Comparison of ENCODE assay signal across 9 mouse cellular contexts in genomic region chr7:127019306-127019960, GRCm38 (mm10). TPM values are rescaled to one million over a fixed set of nuclear protein-coding genes. Genes with fewer than 3 reads are reported as not detected.
A peak's percentile ranks its signal among the peaks of the same experiment; 100 is the strongest.
DNase-seq lines count a peak whose midpoint lies in the region; ATAC-seq and TF ChIP-seq lines count a peak whose summit lies in the region.
"Had no signal": no experiment of that assay in that cellular context is flagged by ENCODE, and none has a peak within 500 bp of the region (broad histone marks: within the 10 kb centered on the region; RNA-seq: fewer than 3 reads in every experiment).

No protein-coding gene starts in this region.

- ATAC-seq in kidney, postnatal 0 days (replicated peaks; ENCODE audit: low FRiP score, low read depth) = no peak
- no peak for ATAC-seq in embryonic facial prominence, embryonic 15.5 days (ENCODE audit: insufficient number of reproducible peaks, low FRiP score, low TSS enrichment, low read depth)
- no peak for ATAC-seq in hindbrain, postnatal 0 days
- no peak for ATAC-seq in neural tube, embryonic 14.5 days (ENCODE audit: low read depth)

- TF ChIP-seq CTCF in kidney, postnatal 0 days (IDR thresholded peaks at IDR 0.05; ENCODE audit: low read depth) = no peak
- TF ChIP-seq CTCF in hindbrain, postnatal 0 days (IDR thresholded peaks at IDR 0.05; ENCODE audit: low read depth) = no peak

- H3K27ac ChIP-seq in kidney, postnatal 0 days = no peak overlapping the region
- H3K27ac ChIP-seq in embryonic facial prominence, embryonic 15.5 days (replicated peaks) = peak overlapping the region; percentile 95
- H3K27ac ChIP-seq in hindbrain, postnatal 0 days = peak overlapping the region; percentile 86; the same call in 1 of the 2 replicates
- H3K27ac ChIP-seq in neural tube, embryonic 14.5 days (ENCODE audit: low read depth, low read length) = no peak overlapping the region; the same call in 1 of the 2 replicates

- H3K27me3 ChIP-seq in kidney, postnatal 0 days (ENCODE audit: insufficient read depth, low read length) = no peaks in the 10 kb centered on the region
- H3K27me3 ChIP-seq in embryonic facial prominence, embryonic 15.5 days = no peaks in the 10 kb centered on the region
- no peaks in the 10 kb centered on the region for H3K27me3 ChIP-seq in hindbrain, postnatal 0 days (ENCODE audit: insufficient read depth, low read length)
- no peaks in the 10 kb centered on the region for H3K27me3 ChIP-seq in neural tube, embryonic 14.5 days (ENCODE audit: control insufficient read depth, insufficient read depth, low read length)

- H3K9me3 ChIP-seq in kidney, postnatal 0 days (replicated peaks; ENCODE audit: low read length) = no peaks in the 10 kb centered on the region
- no peaks in the 10 kb centered on the region for H3K9me3 ChIP-seq in embryonic facial prominence, embryonic 15.5 days (replicated peaks)
- no peaks in the 10 kb centered on the region for H3K9me3 ChIP-seq in hindbrain, postnatal 0 days (ENCODE audit: low read length)
- H3K9me3 ChIP-seq in neural tube, embryonic 14.5 days (ENCODE audit: control insufficient read depth, low read length) = no peaks in the 10 kb centered on the region

- H3K9ac ChIP-seq in kidney, postnatal 0 days (ENCODE audit: low read depth, low read length) = no peak overlapping the region
- peak overlapping the region; percentile 57 for H3K9ac ChIP-seq in embryonic facial prominence, embryonic 15.5 days
- H3K9ac ChIP-seq in hindbrain, postnatal 0 days (replicated peaks; ENCODE audit: low read length) = peak overlapping the region; percentile 81; the same call in 1 of the 2 replicates
- peak overlapping the region; percentile 69; the same call in 1 of the 2 replicates for H3K9ac ChIP-seq in neural tube, embryonic 14.5 days (replicated peaks; ENCODE audit: low read depth, low read length)

- no peak overlapping the region for H3K4me3 ChIP-seq in kidney, postnatal 0 days (replicated peaks; ENCODE audit: low read depth, low read length)
- peak overlapping the region; percentile 66 for H3K4me3 ChIP-seq in embryonic facial prominence, embryonic 15.5 days (replicated peaks)
- peak overlapping the region; percentile 59 for H3K4me3 ChIP-seq in hindbrain, postnatal 0 days (ENCODE audit: low read length)
- peak overlapping the region; percentile 51; the same call in 1 of the 2 replicates for H3K4me3 ChIP-seq in neural tube, embryonic 14.5 days (ENCODE audit: low read depth, low read length)

- 0 out of 2 replicates have a peak, but pooled peaks cover 15% of the 10 kb centered on the region for H3K36me3 ChIP-seq in kidney, postnatal 0 days (ENCODE audit: insufficient read depth, low read length)
- peaks cover 38% of the 10 kb centered on the region for H3K36me3 ChIP-seq in embryonic facial prominence, embryonic 15.5 days
- H3K36me3 ChIP-seq in hindbrain, postnatal 0 days (ENCODE audit: insufficient read depth, low read length) = peaks cover 26% of the 10 kb centered on the region
- peaks cover 19% of the 10 kb centered on the region for H3K36me3 ChIP-seq in neural tube, embryonic 14.5 days (ENCODE audit: control insufficient read depth, insufficient read depth, low read length)

- WGBS in kidney, postnatal 0 days = 73% methylated on average over 14 of the region's 14 CpGs
- 48% methylated on average over 14 of the region's 14 CpGs for WGBS in embryonic facial prominence, embryonic 15.5 days
- 74% methylated on average over 14 of the region's 14 CpGs for WGBS in hindbrain, postnatal 0 days
- WGBS in neural tube, embryonic 14.5 days = 85% methylated on average over 14 of the region's 14 CpGs

- H3K4me2 ChIP-seq in kidney, postnatal 0 days (ENCODE audit: low read length) = peak overlapping the region; percentile 85
- peak overlapping the region; percentile 89 for H3K4me2 ChIP-seq in embryonic facial prominence, embryonic 15.5 days (replicated peaks)
- peak overlapping the region; percentile 85 for H3K4me2 ChIP-seq in hindbrain, postnatal 0 days (ENCODE audit: low read depth, low read length)
- peak overlapping the region; percentile 72 for H3K4me2 ChIP-seq in neural tube, embryonic 14.5 days (ENCODE audit: low read depth, low read length)

- no peak for DNase-seq in kidney, postnatal 0 days (ENCODE audit: low spot score)
- DNase-seq in kidney, adult 18-20 months = no peak
- no peak for DNase-seq in hindbrain, postnatal 0 days (ENCODE audit: low spot score)
- no peak for DNase-seq in urinary bladder, postnatal 4 days (ENCODE audit: low spot score in 2 of 2)
- no peak for DNase-seq in adrenal gland, adult 2 months
- DNase-seq: gastrocnemius, postnatal 14 days; thymus, postnatal 4 days had no signal

- peaks cover 47% of the 10 kb centered on the region for H3K4me1 ChIP-seq in kidney, postnatal 0 days (replicated peaks; ENCODE audit: insufficient read depth, low read length)
- peaks cover 91% of the 10 kb centered on the region for H3K4me1 ChIP-seq in embryonic facial prominence, embryonic 15.5 days
- H3K4me1 ChIP-seq in hindbrain, postnatal 0 days (ENCODE audit: insufficient read depth, low read length) = peaks cover 50% of the 10 kb centered on the region
- H3K4me1 ChIP-seq in neural tube, embryonic 14.5 days (ENCODE audit: control insufficient read depth, insufficient read depth, low read length) = peaks cover 66% of the 10 kb centered on the region

RNA-seq across cellular contexts. Expression of gene Gm42742, which starts 1.5 kb away (rescaled TPM):
- 44.2 and 53.8 TPM in 2 replicates for polyA plus RNA-seq in kidney, postnatal 0 days (2015; fragmentation: Nextera tagmentation; extraction: Ambion mirVana)
- 55.0 and 78.2 TPM in 2 replicates for polyA plus RNA-seq in embryonic facial prominence, embryonic 15.5 days (2015; fragmentation: Nextera tagmentation; extraction: Ambion mirVana)
- 7.1 and 40.2 TPM in 2 replicates for total RNA-seq in hindbrain, postnatal 0 days (2014; rRNA removed)
- 47.7 and 60.2 TPM in 2 replicates for polyA plus RNA-seq in hindbrain, postnatal 0 days (2015; fragmentation: Nextera tagmentation; extraction: Ambion mirVana)
- 36.3 and 60.2 TPM in 2 replicates for polyA plus RNA-seq in neural tube, embryonic 14.5 days (2014; fragmentation: Nextera tagmentation; extraction: Ambion mirVana)
- total RNA-seq in adrenal gland, adult 2 months (2021) = 10 to 100 TPM; 19.9 to 29.2 TPM
- 13.7 and 28.4 TPM in 2 replicates for polyA plus RNA-seq in adrenal gland, adult 2 months (2012; rRNA removed)

RNA-seq across cellular contexts. Expression of gene Prrt2, which starts 1.6 kb away (rescaled TPM):
- polyA plus RNA-seq in kidney, postnatal 0 days (2015; fragmentation: Nextera tagmentation; extraction: Ambion mirVana) = 2.5 and 2.7 TPM in 2 replicates
- 18.9 and 21.9 TPM in 2 replicates for polyA plus RNA-seq in embryonic facial prominence, embryonic 15.5 days (2015; fragmentation: Nextera tagmentation; extraction: Ambion mirVana)
- total RNA-seq in hindbrain, postnatal 0 days (2014; rRNA removed) = 138 and 144 TPM in 2 replicates
- polyA plus RNA-seq in hindbrain, postnatal 0 days (2015; fragmentation: Nextera tagmentation; extraction: Ambion mirVana) = 79.0 and 99.9 TPM in 2 replicates
- polyA plus RNA-seq in neural tube, embryonic 14.5 days (2014; fragmentation: Nextera tagmentation; extraction: Ambion mirVana) = 41.4 and 63.5 TPM in 2 replicates
- total RNA-seq in adrenal gland, adult 2 months (2021) = 1 to 10 TPM; 1.7 to 2.0 TPM
- polyA plus RNA-seq in adrenal gland, adult 2 months (2012; rRNA removed) = 8.5 and 9.5 TPM in 2 replicates

RNA-seq across cellular contexts. Expression of gene Pagr1a, which starts 2.3 kb away (rescaled TPM):
- 19.4 and 25.0 TPM in 2 replicates for polyA plus RNA-seq in kidney, postnatal 0 days (2015; fragmentation: Nextera tagmentation; extraction: Ambion mirVana)
- 40.9 and 73.0 TPM in 2 replicates for polyA plus RNA-seq in embryonic facial prominence, embryonic 15.5 days (2015; fragmentation: Nextera tagmentation; extraction: Ambion mirVana)
- 11.1 and 30.3 TPM in 2 replicates for total RNA-seq in hindbrain, postnatal 0 days (2014; rRNA removed)
- polyA plus RNA-seq in hindbrain, postnatal 0 days (2015; fragmentation: Nextera tagmentation; extraction: Ambion mirVana) = 31.2 and 48.6 TPM in 2 replicates
- polyA plus RNA-seq in neural tube, embryonic 14.5 days (2014; fragmentation: Nextera tagmentation; extraction: Ambion mirVana) = 30.4 and 46.9 TPM in 2 replicates
- 10 to 100 TPM; 16.4 to 20.3 TPM for total RNA-seq in adrenal gland, adult 2 months (2021)
- 0.66 and 13.1 TPM in 2 replicates for polyA plus RNA-seq in adrenal gland, adult 2 months (2012; rRNA removed)

RNA-seq across cellular contexts. Expression of gene Pagr1b, which starts 3.1 kb away (rescaled TPM):
- polyA plus RNA-seq in kidney, postnatal 0 days (2015; fragmentation: Nextera tagmentation; extraction: Ambion mirVana) = 0.21 and 0.65 TPM in 2 replicates
- 0.33 and 0.43 TPM in 2 replicates for polyA plus RNA-seq in embryonic facial prominence, embryonic 15.5 days (2015; fragmentation: Nextera tagmentation; extraction: Ambion mirVana)
- total RNA-seq in hindbrain, postnatal 0 days (2014; rRNA removed) = 1.2 TPM in 1 of 2 replicates, not detected in the other
- polyA plus RNA-seq in hindbrain, postnatal 0 days (2015; fragmentation: Nextera tagmentation; extraction: Ambion mirVana) = 0.49 and 1.5 TPM in 2 replicates
- not detected in 2 replicates for polyA plus RNA-seq in neural tube, embryonic 14.5 days (2014; fragmentation: Nextera tagmentation; extraction: Ambion mirVana)
- total RNA-seq in adrenal gland, adult 2 months (2021) = 1 to 10 TPM in 1 of 2 experiments, not detected in 1; 1.3 TPM
- polyA plus RNA-seq in adrenal gland, adult 2 months (2012; rRNA removed) = 1.7 and 2.0 TPM in 2 replicates

RNA-seq across cellular contexts. Expression of gene Mvp, which starts 5.0 kb away (rescaled TPM):
- polyA plus RNA-seq in kidney, postnatal 0 days (2015; fragmentation: Nextera tagmentation; extraction: Ambion mirVana) = 27.5 and 28.9 TPM in 2 replicates
- 12.0 and 12.5 TPM in 2 replicates for polyA plus RNA-seq in embryonic facial prominence, embryonic 15.5 days (2015; fragmentation: Nextera tagmentation; extraction: Ambion mirVana)
- 6.5 and 6.9 TPM in 2 replicates for total RNA-seq in hindbrain, postnatal 0 days (2014; rRNA removed)
- 5.5 and 5.8 TPM in 2 replicates for polyA plus RNA-seq in hindbrain, postnatal 0 days (2015; fragmentation: Nextera tagmentation; extraction: Ambion mirVana)
- polyA plus RNA-seq in neural tube, embryonic 14.5 days (2014; fragmentation: Nextera tagmentation; extraction: Ambion mirVana) = 2.4 and 4.8 TPM in 2 replicates
- 100 to 1,000 TPM; 115 to 145 TPM for total RNA-seq in adrenal gland, adult 2 months (2021)
- 95.3 and 172 TPM in 2 replicates for polyA plus RNA-seq in adrenal gland, adult 2 months (2012; rRNA removed)

Comparison
In these comparisons a context has a peak if more than half of its experiments do, and no peak if none do; other contexts are left out.
1. H3K27ac ChIP-seq: peak in embryonic facial prominence, embryonic 15.5 days (single experiment) and hindbrain, postnatal 0 days (single experiment); none in kidney, postnatal 0 days (single experiment) and neural tube, embryonic 14.5 days (single experiment).
2. Peak in every context shown above with its lines, with median percentiles within 50 percentile points of each other: H3K4me2 ChIP-seq.